Mouse (Mus musculus) urinary bladder, postnatal 10 days (tissue): Measurements from ENCODE around the gene Kif1a.
"Not testable (repeated sequence)": the region's sequence is repeated elsewhere in the genome, so short reads cannot be mapped to it uniquely, and the experiment has no call there.

Experiments
- DNase-seq: peaks from one replicate; pipeline ENCODE4 v3.0.0; 2022; ENCODE audit warnings: low spot score

Gene Kif1a

GRCm38 (mm10) chr1:92970791-92971190 is 131.0 kb downstream of the Kif1a start:
- not testable (repeated sequence) for DNase-seq
